Mouse (Mus musculus) kidney, postnatal 36 days (tissue): ENCODE results near the gene Palm3.
A peak's percentile ranks its signal among the peaks of the same experiment; 100 is the strongest.

Experiments used
- DNase-seq, 2 experiments: peaks; one replicate each; pipeline ENCODE4 v3.0.0; 2021 to 2022; ENCODE audit warnings: mixed read lengths in 2 of 2

The Palm3 gene

GRCm38 (mm10) chr8:84025863-84026262 lies 4.6 kb downstream of the Palm3 start:
- DNase-seq, result peak in 1 of 2 experiments; percentile 36

DNA sequence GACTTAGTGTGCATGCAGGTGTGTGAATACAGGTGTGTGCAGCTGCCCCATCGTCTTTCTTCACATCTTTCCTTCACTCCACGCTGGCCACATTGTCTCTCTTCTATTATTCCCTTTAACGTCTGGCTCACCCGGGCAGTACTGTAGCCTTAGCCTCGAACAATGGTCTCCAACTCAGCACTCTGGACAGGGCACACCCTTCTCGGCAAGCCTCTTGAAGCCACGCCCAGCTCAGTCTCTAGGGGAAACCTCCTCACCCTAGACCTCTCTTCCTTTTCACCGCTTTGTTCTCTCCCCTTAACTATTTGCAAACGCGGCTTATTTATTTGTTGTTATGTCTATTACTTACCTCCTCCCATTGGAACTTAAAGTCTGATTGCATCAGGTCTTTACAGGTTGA lies 6.2 kb downstream of the Palm3 start:
- DNase-seq, result no peak

- DNase-seq, result no peak
Measured at GRCm38 (mm10) chr8:84029272-84029671, 8.0 kb downstream of the Palm3 start.

GRCm38 (mm10) chr8:84032777-84033176 lies 11.5 kb downstream of the Palm3 start:
- DNase-seq, result no peak

DNA sequence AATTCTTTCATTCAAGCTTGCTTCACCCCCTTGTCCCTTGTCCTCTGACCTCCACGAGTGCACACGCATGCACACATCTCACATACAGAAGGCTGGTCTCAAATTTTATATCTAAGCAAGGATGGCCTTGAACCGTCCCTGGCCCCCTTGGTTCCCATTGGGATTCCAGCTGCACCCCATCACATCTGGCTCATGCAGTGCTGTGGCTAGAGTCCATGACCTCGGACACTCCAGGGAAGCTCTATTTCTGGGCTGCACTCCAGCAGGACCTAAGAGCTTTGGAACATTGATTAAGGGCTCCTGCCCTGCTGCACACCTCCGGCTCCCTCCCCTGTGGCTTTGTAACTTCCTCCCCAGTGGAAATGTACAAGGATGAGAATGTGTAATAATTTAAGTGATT lies 16.7 kb downstream of the Palm3 start:
- peak; percentile 43 to 54 for DNase-seq

GRCm38 (mm10) chr8:84039050-84039449 lies 17.8 kb downstream of the Palm3 start:
- peak; percentile 73 to 87 for DNase-seq

DNA sequence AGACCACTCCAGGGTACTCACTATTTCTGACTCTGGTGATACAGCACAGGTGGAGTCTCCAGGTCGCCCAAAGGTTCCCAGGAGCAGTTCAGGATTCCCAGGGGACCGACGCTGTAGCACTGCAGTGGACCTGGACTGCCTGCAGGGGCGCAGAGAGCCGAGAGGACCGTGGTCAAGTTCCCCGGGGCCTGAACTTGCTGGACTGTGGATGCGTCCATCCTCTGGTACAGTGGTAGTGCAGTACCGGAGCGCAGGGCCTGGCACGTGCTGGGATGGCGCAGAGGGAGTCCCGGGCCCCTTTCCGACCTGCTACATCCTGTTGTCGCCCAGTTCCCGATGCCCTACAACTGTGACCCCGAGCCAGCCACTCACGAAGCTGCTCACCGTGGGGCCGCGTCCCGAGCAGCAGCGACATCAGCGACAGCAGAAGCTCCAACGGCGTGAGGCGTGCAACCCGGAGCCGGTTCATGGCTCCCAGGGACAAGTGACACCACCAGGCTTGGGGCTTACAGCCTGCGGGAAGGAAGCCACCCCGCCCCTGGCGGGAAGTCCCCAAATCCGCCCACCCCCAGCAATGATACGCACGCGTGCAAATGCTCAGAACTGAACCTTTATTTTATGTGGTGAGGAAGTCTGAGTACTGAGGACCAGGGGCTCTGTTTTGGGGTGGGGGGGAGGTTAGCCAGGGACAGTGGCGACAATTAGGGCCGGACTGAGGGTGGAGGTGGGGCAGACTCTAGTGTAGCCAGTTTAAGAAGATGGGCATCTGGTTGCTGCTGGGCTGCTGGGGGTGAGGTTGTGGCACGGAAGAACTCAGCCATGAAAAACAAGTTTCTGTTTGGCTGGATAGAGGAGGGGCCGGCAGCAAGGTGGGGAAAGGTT lies 21.0 kb downstream of the Palm3 start, which contains the start of gene Il27ra:
Il27ra (minus strand) TSS at position 524 of the 882 bp plus-strand sequence.
- DNase-seq, result peak; percentile 80 to 88

GRCm38 (mm10) chr8:84042948-84043342 lies 21.7 kb downstream of the Palm3 start:
- no peak for DNase-seq

- DNase-seq, result no peak
Measured at GRCm38 (mm10) chr8:84044103-84044502, 22.8 kb downstream of the Palm3 start.

- DNase-seq, result no peak
Measured at GRCm38 (mm10) chr8:84044900-84045299, 23.6 kb downstream of the Palm3 start, which contains the start of gene Rln3. Gene Rln3 (minus strand): TSS chr8:84045000.

DNA sequence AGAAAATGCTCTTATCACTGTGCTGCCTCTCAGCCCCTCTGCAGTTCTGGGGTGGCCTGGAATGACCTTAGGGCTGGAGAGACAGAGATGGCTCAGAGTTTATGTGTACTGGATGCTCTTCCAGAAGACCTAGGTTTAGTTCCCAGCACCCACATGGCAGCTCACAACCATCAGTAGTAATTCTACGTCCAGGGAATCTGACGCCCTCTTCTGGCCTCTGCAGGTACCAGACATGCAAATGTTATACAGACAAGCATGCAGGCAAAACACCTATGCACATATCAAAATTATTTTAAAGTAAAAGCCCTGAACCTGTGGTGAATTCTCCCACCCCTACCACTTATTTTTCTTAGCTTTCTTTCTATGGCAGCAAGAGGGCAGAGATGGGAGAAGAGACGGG lies 25.2 kb downstream of the Palm3 start:
- DNase-seq, result no peak

DNA sequence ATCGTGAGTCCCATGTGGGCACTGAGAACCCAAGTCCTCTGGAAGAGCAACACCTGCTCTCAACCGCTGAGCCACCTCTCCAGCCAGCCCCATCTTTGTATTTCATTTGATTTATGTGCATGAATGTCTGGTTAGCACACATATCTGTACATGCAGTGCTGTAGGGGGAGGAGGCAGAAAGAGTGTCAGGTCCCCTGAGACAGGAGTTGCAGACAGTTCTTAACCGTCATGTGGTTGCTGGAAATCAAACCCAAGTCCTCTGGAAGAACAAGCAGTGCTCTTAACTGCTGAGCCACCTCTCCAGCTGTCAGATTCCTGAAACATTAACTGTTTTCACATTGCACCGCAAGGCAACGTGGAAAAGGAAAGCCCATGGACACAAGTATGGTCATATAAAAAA lies 26.9 kb downstream of the Palm3 start:
- DNase-seq, result no peak

DNA sequence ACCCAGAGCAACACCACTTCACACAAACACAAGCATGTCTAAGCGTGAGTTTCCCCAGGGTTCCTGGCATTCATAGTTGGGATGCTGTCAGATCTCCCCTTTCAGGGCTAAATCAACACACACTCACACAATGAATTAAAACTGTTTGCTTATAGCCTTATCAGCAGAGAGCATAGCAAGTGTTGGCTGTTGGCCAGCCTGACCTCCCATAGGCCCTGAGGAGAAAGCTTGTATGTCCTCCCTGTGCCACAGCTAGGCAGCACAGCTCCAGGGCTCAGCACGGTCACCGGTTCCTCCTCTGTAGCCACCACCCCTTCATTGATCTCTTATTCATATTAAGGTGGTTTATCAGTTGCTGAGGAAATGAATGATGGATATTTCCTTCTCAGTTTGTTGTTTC lies 31.5 kb downstream of the Palm3 start:
- DNase-seq, result no peak

DNA sequence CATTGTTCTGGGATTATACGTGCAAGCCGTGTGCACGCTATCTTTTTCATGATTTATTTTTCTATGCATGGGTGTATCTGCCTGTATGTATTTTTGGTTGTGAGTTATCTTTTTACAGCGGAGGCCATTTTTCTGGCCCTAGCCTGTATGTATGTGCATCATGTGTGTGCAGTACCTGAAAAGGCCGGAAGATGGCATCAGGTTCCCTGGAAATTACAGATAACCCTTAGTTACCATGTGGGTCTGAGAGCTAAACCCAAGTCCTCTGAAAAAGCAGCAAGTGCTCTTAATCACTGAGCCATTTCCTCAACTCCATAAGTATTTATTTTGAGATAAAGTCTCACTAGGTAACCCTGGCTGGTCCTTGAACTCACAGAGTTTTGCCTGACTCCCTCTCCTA lies 32.0 kb downstream of the Palm3 start:
- DNase-seq, result no peak

DNA sequence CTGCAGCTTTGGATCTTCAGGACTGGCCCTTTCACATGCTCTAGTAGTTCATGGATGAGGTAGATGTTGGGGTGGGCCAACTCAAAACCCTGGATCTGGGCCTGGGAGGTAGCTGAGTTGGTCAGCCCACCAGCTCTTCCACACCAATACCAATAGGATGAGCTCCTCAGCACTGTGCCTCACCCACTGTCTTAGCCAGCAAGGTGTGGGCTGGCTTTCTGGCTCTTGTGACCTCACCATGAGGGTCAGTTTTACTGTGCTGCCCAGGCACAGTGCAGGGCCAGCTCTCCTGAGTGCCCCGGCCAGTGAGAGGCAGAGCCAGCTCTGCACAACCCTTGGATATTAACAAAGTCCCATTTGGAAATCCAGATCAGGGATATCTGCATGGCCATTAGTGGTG lies 36.6 kb downstream of the Palm3 start:
- DNase-seq, result no peak

DNA sequence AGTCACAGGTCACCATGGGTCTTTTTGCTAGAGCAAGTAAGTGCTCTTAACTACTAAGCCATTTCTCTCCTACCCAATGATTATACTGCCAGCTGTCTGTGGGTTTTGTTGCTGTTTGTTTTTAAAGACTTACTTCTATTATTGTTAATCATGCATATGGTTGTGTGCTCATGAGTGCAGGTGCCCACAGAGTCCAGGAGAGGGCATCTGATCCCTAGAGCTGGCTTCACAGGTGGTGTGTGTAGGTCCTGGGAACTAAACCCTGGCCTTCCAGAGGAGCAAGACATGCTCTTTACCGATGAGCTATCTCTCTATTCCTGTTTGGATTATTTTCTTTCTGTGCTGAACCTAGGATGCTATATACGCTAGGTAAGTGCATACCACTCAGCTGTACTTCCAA lies 38.0 kb downstream of the Palm3 start:
- no peak for DNase-seq

GRCm38 (mm10) chr8:84060245-84060644 lies 39.0 kb downstream of the Palm3 start:
- no peak for DNase-seq

DNA sequence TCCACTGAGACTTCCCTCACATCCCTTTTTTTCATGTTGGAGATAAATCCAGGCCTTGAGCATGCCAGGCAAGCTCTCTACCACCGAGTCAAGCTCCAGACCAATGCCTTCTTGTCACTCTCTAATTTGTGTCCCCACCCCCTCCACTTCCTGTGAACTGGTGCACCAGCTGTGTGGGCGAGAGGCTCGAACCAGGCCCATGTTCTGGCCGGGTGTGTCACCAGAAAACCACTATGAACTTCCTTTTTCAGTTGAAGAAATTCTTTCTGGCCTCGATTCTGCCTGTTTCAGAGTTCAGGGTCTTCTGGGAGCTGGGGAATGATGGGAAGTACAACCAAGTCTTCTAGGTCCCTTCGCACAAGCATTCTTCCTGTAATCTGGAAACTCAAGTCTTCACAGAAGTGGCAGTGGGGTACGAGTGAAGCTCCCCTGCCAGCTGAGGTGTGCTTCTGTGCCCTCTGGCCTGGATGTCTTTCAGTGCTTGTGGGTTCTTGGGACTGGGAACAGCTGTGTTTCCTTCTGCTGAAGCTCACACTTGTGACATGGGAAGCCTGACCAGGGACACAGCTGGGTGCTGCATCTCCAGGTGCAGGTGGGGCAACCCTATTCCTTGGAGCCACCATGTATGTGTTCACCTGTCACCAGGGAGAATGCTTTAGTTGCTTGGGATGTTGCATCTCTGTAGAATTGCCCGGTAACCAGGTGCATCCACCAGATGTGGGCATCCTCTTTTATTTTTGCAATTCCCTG lies 42.8 kb downstream of the Palm3 start:
- no peak for DNase-seq

- DNase-seq, result no peak
Measured at GRCm38 (mm10) chr8:84065037-84065436, 43.8 kb downstream of the Palm3 start, which contains the start of gene Gm10643. Gene Gm10643 (minus strand): TSS chr8:84065137.

DNA sequence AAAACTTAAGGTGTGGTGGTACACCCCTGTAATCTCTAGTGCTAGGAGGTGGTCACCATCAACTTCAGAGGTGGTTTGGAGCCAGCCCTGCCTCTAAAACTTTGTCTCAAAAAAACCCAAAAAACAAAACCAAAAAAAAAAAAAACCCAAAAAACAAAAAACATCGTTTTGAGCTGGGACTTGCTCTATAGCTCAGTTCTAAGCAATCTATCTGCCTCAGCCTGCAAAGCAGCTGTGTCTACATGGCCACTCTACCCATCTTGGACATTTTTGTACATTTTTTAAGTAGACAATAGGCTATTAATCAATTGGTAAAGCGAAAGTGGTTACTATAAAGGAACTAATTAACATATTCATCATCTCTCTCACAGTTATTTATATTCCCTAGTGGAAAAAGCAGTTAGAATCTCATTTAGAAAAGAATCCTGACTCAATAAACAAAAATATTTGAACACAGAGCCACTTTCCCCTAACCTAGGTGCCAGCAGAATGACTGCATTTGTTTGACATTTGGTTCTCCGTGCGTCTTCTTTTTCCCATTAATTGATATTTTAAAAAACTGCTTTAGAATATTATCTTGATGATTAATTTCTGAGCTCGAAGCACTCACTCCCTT lies 44.3 kb downstream of the Palm3 start:
- no peak for DNase-seq

GRCm38 (mm10) chr8:84066291-84066930 lies 45.1 kb downstream of the Palm3 start, which contains the start of gene Rfx1:
Gene Rfx1 (plus strand): TSS chr8:84066834.
- peak; percentile 99 to 100 for DNase-seq

- peak; percentile 96 to 98 for DNase-seq
Measured at GRCm38 (mm10) chr8:84067047-84067573, 45.8 kb downstream of the Palm3 start.
